Mouse (Mus musculus): ENCODE data around the gene Pxylp1.

- TF ChIP-seq HCFC1 (IDR thresholded peaks at IDR 0.05; ENCODE audit: borderline replicate concordance, insufficient read depth, low read length) = no peak
- no peak for TF ChIP-seq ZC3H11A (IDR thresholded peaks at IDR 0.05; ENCODE audit: borderline replicate concordance, low read depth, low read length)
- TF ChIP-seq CHD2 (IDR thresholded peaks at IDR 0.05; ENCODE audit: low read depth, low read length) = no peak
- TF ChIP-seq ZNF384 (IDR thresholded peaks at IDR 0.05; ENCODE audit: low read depth, low read length) = no peak
- TF ChIP-seq MAFK (IDR thresholded peaks at IDR 0.05; ENCODE audit: insufficient read depth, low read depth, low read length) = no peak
Observed at GRCm38 (mm10) chr9:96823541-96823940, 68.9 kb downstream of the Pxylp1 start.

Measured in ES-E14 (cell line).